Mouse (Mus musculus) kidney, postnatal 4 days (tissue): ENCODE measurements around the gene Mylpf.

Source experiments
- DNase-seq, 2 experiments: peaks; one replicate each; pipeline ENCODE4 v3.0.0; 2021; ENCODE audit warnings: mixed read lengths in 2 of 2

Gene Mylpf

GRCm38 (mm10) chr7:127207374-127208294, 1.1 kb upstream of the Mylpf start:
- DNase-seq = peak in 1 of 2 experiments; percentile 45

- no peak for DNase-seq
Measured at GRCm38 (mm10) chr7:127208295-127208552, 466 bp upstream of the Mylpf start, which contains the start of gene Tbc1d10b. TSS of gene Tbc1d10b (minus strand) at chr7:127208468.

- DNase-seq = no peak
Measured at GRCm38 (mm10) chr7:127209851-127210250, 1.2 kb downstream of the Mylpf start.

GRCm38 (mm10) chr7:127210266-127210665, 1.6 kb downstream of the Mylpf start:
- DNase-seq = no peak

- no peak for DNase-seq
Measured at GRCm38 (mm10) chr7:127211014-127211745, 2.5 kb downstream of the Mylpf start.

- no peak for DNase-seq
Measured at GRCm38 (mm10) chr7:127212432-127213250, 4.0 kb downstream of the Mylpf start.

GRCm38 (mm10) chr7:127213485-127213884, 4.8 kb downstream of the Mylpf start:
- DNase-seq = peak in 1 of 2 experiments; percentile 58

GRCm38 (mm10) chr7:127213930-127214329, 5.2 kb downstream of the Mylpf start:
- DNase-seq = no peak

- peak; percentile 32 to 56 for DNase-seq
Measured at GRCm38 (mm10) chr7:127214521-127214920, 5.8 kb downstream of the Mylpf start.

GRCm38 (mm10) chr7:127214981-127215871, 6.5 kb downstream of the Mylpf start:
- DNase-seq = peak; percentile 71 to 80

GRCm38 (mm10) chr7:127216307-127216706, 7.6 kb downstream of the Mylpf start:
- DNase-seq = no peak

GRCm38 (mm10) chr7:127217475-127217874, 8.8 kb downstream of the Mylpf start:
- DNase-seq = no peak

- no peak for DNase-seq
Measured at GRCm38 (mm10) chr7:127217901-127218642, 9.4 kb downstream of the Mylpf start.

- no peak for DNase-seq
Measured at GRCm38 (mm10) chr7:127218670-127219069, 10.0 kb downstream of the Mylpf start.

- DNase-seq = no peak
Measured at GRCm38 (mm10) chr7:127220440-127220839, 11.8 kb downstream of the Mylpf start.

GRCm38 (mm10) chr7:127223106-127223505, 14.4 kb downstream of the Mylpf start:
- no peak for DNase-seq

GRCm38 (mm10) chr7:127223515-127224478, 15.1 kb downstream of the Mylpf start:
- no peak for DNase-seq

- DNase-seq = no peak
Measured at GRCm38 (mm10) chr7:127224616-127225015, 15.9 kb downstream of the Mylpf start.

- DNase-seq = no peak
Measured at GRCm38 (mm10) chr7:127225147-127225995, 16.7 kb downstream of the Mylpf start.
